Mouse (Mus musculus): ENCODE results near the gene Dot1l. TPM values are rescaled to one million over a fixed set of nuclear protein-coding genes. Genes with fewer than 3 reads are reported as not detected.

Gene Dot1l
- polyA plus RNA-seq, 1 experiment = 46.2 TPM

GRCm38 (mm10) chr10:80736731-80737130 lies 18.3 kb upstream of the Dot1l start:
- Histone ChIP-seq H3K4me3 (ENCODE audit: extremely low read depth, insufficient read depth, insufficient read length) (no peak overlapping the region), H3K36me3 (ENCODE audit: control insufficient read depth, insufficient read depth, low read length) (0 out of 2 replicates have a peak, but pooled peaks cover 3% of the 10 kb centered on the region), H3K27ac (ENCODE audit: insufficient read depth, low read length) (no peak overlapping the region), H3K4me1 (ENCODE audit: control insufficient read depth, insufficient read depth, insufficient read length) (peaks cover 12% of the 10 kb centered on the region; the same call in 1 of the 2 replicates), H3K27me3 (ENCODE audit: control insufficient read depth, insufficient read depth, low read length) (no peaks in the 10 kb centered on the region)
- WGBS = 69% methylated on average over 5 of the region's 5 CpGs
- no peak for DNase-seq (ENCODE audit: low read depth in 1 of 2, low spot score in 2 of 2)
- TF ChIP-seq CTCF (IDR thresholded peaks at IDR 0.05; ENCODE audit: extremely low read depth, insufficient read depth, insufficient read length, insufficient replicate concordance) (no peak), POLR2A (IDR thresholded peaks at IDR 0.05; ENCODE audit: low read depth, low read length) (no peak)

GRCm38 (mm10) chr10:80738657-80739056 lies 16.3 kb upstream of the Dot1l start:
- TF ChIP-seq CTCF (IDR thresholded peaks at IDR 0.05; ENCODE audit: extremely low read depth, insufficient read depth, insufficient read length, insufficient replicate concordance) (no peak), POLR2A (IDR thresholded peaks at IDR 0.05; ENCODE audit: low read depth, low read length) (no peak)
- Histone ChIP-seq H3K36me3 (ENCODE audit: control insufficient read depth, insufficient read depth, low read length) (0 out of 2 replicates have a peak, but pooled peaks cover 1% of the 10 kb centered on the region), H3K4me3 (ENCODE audit: extremely low read depth, insufficient read depth, insufficient read length) (no peak overlapping the region), H3K27me3 (ENCODE audit: control insufficient read depth, insufficient read depth, low read length) (no peaks in the 10 kb centered on the region), H3K4me1 (ENCODE audit: control insufficient read depth, insufficient read depth, insufficient read length) (peaks cover 15% of the 10 kb centered on the region; the same call in 1 of the 2 replicates), H3K27ac (ENCODE audit: insufficient read depth, low read length) (no peak overlapping the region)
- DNase-seq (ENCODE audit: low read depth in 1 of 2, low spot score in 2 of 2) = no peak
- 58% methylated on average over 1 of the region's 1 CpGs for WGBS

GRCm38 (mm10) chr10:80741146-80741545 lies 13.9 kb upstream of the Dot1l start:
- WGBS = 15% methylated on average over 5 of the region's 5 CpGs
- peak overlapping the region; percentile 69; the same call in 1 of the 2 replicates for H3K27ac ChIP-seq (ENCODE audit: insufficient read depth, low read length)
- H3K4me1 ChIP-seq (ENCODE audit: control insufficient read depth, insufficient read depth, insufficient read length) = peaks cover 15% of the 10 kb centered on the region; the same call in 1 of the 2 replicates
- DNase-seq (ENCODE audit: low read depth in 1 of 2, low spot score in 2 of 2) = no peak
- peak overlapping the region; percentile 84 for H3K4me3 ChIP-seq (ENCODE audit: extremely low read depth, insufficient read depth, insufficient read length)
- H3K27me3 ChIP-seq (ENCODE audit: control insufficient read depth, insufficient read depth, low read length) = no peaks in the 10 kb centered on the region
- no peak for TF ChIP-seq CTCF (IDR thresholded peaks at IDR 0.05; ENCODE audit: extremely low read depth, insufficient read depth, insufficient read length, insufficient replicate concordance)
- TF ChIP-seq POLR2A (IDR thresholded peaks at IDR 0.05; ENCODE audit: low read depth, low read length) = no peak
- no peaks in the 10 kb centered on the region for H3K36me3 ChIP-seq (ENCODE audit: control insufficient read depth, insufficient read depth, low read length)

GRCm38 (mm10) chr10:80741634-80742179 lies 13.3 kb upstream of the Dot1l start:
- H3K4me3 ChIP-seq (ENCODE audit: extremely low read depth, insufficient read depth, insufficient read length) = peak overlapping the region; percentile 84
- H3K4me1 ChIP-seq (ENCODE audit: control insufficient read depth, insufficient read depth, insufficient read length) = peaks cover 15% of the 10 kb centered on the region; the same call in 1 of the 2 replicates
- under 1% methylated on average over 46 of the region's 46 CpGs for WGBS
- peak overlapping the region; percentile 69 for H3K27ac ChIP-seq (ENCODE audit: insufficient read depth, low read length)
- no peaks in the 10 kb centered on the region for H3K36me3 ChIP-seq (ENCODE audit: control insufficient read depth, insufficient read depth, low read length)
- no peak for DNase-seq (ENCODE audit: low read depth in 1 of 2, low spot score in 2 of 2)
- no peak for TF ChIP-seq CTCF (IDR thresholded peaks at IDR 0.05; ENCODE audit: extremely low read depth, insufficient read depth, insufficient read length, insufficient replicate concordance)
- no peak for TF ChIP-seq POLR2A (IDR thresholded peaks at IDR 0.05; ENCODE audit: low read depth, low read length)
- H3K27me3 ChIP-seq (ENCODE audit: control insufficient read depth, insufficient read depth, low read length) = no peaks in the 10 kb centered on the region

GRCm38 (mm10) chr10:80742180-80742978 lies 12.6 kb upstream of the Dot1l start, which contains the start of gene Ap3d1:
Gene Ap3d1 (minus strand): TSS chr10:80742264.
- DNase-seq (ENCODE audit: low read depth in 1 of 2, low spot score in 2 of 2) = peak; percentile 96 to 99
- WGBS = 2% methylated on average over 24 of the region's 25 CpGs

GRCm38 (mm10) chr10:80744262-80744661 lies 10.7 kb upstream of the Dot1l start:
- no peak overlapping the region for H3K4me3 ChIP-seq (ENCODE audit: extremely low read depth, insufficient read depth, insufficient read length)
- H3K27ac ChIP-seq (ENCODE audit: insufficient read depth, low read length) = no peak overlapping the region
- no peaks in the 10 kb centered on the region for H3K36me3 ChIP-seq (ENCODE audit: control insufficient read depth, insufficient read depth, low read length)
- no peak for TF ChIP-seq CTCF (IDR thresholded peaks at IDR 0.05; ENCODE audit: extremely low read depth, insufficient read depth, insufficient read length, insufficient replicate concordance)
- no peak for TF ChIP-seq POLR2A (IDR thresholded peaks at IDR 0.05; ENCODE audit: low read depth, low read length)
- 36% methylated on average over 5 of the region's 5 CpGs for WGBS
- peak in 1 of 2 experiments; percentile 37 for DNase-seq (ENCODE audit: low read depth in 1 of 2, low spot score in 2 of 2)
- no peaks in the 10 kb centered on the region for H3K27me3 ChIP-seq (ENCODE audit: control insufficient read depth, insufficient read depth, low read length)
- peaks cover 12% of the 10 kb centered on the region; the same call in 1 of the 2 replicates for H3K4me1 ChIP-seq (ENCODE audit: control insufficient read depth, insufficient read depth, insufficient read length)

More at GRCm38 (mm10) chr10:80742180-80742978, 12.6 kb upstream of the Dot1l start, which contains the start of gene Ap3d1:
- Histone ChIP-seq H3K4me3 (ENCODE audit: extremely low read depth, insufficient read depth, insufficient read length) (peak within 1 kb of the TSS; percentile 84), H3K27me3 (ENCODE audit: control insufficient read depth, insufficient read depth, low read length) (no peaks in the 10 kb centered on the region), H3K27ac (ENCODE audit: insufficient read depth, low read length) (peak within 1 kb of the TSS; percentile 69), H3K4me1 (ENCODE audit: control insufficient read depth, insufficient read depth, insufficient read length) (peaks cover 12% of the 10 kb centered on the region; the same call in 1 of the 2 replicates), H3K36me3 (ENCODE audit: control insufficient read depth, insufficient read depth, low read length) (no peaks in the 10 kb centered on the region)
- 0 out of 2 replicates have a peak, but pooled peaks have one; percentile 2 for TF ChIP-seq CTCF (IDR thresholded peaks at IDR 0.05; ENCODE audit: extremely low read depth, insufficient read depth, insufficient read length, insufficient replicate concordance)
- TF ChIP-seq POLR2A (IDR thresholded peaks at IDR 0.05; ENCODE audit: low read depth, low read length) = 0 out of 2 replicates have a peak, but pooled peaks have one; percentile 28

All from spleen, adult 2 months (tissue).